Mouse (Mus musculus) retina, postnatal 7 days (tissue): ENCODE data around the gene Vldlr.

ENCODE experiments used
- DNase-seq: peaks from one replicate; pipeline ENCODE4 v3.0.0-alpha.2; 2012; ENCODE audit warnings: low read depth, low spot score

Vldlr gene

DNA sequence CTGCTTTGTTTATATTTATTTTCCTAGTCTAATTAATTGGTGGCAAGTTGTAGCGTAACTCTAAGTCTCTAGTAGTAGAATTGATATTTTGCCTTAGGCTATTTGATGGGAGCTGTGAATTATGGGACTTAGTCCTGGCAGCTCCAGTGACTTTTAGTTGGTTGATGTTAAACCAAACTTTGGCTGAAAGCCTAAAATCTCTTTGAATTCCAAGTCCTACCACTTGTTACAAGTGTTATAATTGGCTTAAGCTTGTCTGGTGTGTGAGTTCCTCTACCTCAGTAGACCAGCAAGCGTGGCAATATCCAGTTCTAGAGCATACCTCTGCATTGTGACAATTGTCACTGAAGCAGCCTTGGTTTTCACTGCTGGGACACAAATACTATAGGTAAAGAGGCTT, 17.1 kb downstream of the Vldlr start:
- DNase-seq = no peak

DNA sequence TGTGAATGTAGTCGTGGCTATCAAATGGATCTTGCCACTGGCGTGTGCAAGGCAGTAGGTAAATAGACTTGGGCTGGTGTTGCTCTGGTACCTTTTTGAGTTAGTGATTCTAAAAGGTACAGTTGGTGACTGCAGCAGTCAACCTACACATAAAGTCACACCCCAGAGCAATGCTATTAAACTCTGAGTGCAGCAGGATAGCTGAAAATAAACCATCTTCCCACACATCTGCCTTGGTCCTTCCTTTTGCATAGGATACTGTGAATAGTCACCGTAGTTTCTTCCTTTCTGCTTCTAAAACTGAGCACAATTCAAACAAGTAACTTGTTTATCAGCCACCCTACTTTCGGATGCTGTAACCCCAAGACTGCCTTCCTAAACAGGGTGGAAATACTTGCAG, 23.6 kb downstream of the Vldlr start:
- DNase-seq = no peak

DNA sequence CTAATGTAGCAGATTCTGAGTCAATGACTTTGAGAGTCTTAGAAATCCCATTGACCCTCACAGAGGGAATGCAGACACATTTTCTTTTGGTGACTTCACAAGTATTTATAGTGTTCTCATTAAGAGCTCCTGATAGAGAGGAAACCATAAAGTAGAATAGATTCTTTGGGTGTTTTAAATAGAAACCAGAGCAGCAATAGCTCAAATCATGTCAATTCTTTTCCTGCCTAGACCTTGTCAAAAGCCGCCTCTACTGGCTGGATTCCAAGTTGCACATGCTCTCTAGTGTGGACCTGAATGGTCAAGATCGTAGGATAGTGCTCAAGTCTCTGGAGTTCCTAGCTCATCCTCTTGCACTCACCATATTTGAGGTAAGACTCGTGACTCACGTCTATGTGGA, 27.2 kb downstream of the Vldlr start:
- no peak for DNase-seq

DNA sequence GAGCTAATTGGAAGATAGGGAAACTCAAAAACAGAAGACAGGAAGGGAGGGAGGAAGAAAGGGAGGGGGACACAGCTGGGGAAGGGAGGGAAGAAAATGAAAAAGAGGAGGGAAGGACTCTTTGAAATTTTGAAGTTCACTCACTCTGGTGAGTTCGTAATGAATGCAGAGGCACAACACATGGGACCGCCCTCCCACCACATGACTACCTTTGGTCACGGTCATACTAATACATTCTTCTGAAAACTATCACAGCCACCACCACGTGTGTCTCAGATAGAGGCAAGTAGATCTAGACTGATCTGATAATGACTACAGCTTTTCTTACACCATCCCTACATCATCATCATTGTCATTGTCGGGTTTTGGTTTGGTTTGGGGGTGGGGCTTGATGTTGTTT, 38.5 kb downstream of the Vldlr start:
- DNase-seq = no peak

DNA sequence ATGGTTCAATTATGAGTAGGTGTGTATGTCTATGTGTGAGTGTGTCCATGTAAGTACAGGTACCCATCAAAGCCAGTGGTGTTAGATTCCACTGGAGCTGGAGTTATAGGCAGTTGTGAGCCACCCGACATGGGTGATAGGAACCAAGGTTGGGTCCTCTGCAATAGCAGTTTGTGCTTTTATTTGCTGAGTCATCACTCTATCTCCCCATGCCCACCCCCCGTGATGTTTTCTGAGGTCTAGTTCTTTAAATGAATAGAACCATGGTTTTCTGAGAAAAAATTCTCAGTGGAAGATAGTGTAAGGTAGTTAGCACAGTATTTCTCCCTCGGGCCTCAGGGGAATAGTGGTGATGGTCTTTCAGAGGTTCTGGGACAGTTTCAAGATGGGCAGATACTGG, 39.4 kb downstream of the Vldlr start:
- DNase-seq = no peak

DNA sequence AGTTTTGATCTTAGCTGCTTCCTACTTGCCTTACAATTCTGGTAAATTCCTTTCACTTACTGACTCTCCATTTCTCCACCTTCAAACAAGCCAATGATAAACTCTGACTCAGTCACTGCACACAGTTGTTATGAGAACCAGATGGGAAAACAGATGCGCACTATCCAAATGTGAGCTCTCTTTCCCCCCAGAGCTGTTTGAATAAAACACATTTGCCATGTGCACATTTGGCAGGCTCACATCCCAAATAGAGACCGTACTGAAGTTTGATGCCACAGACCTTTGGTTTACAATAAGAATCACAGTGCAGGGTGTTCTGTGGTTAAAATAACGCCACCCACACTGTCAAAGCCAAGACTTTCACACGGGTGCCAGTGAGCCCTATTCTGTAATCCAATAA, 43.8 kb downstream of the Vldlr start:
- no peak for DNase-seq

DNA sequence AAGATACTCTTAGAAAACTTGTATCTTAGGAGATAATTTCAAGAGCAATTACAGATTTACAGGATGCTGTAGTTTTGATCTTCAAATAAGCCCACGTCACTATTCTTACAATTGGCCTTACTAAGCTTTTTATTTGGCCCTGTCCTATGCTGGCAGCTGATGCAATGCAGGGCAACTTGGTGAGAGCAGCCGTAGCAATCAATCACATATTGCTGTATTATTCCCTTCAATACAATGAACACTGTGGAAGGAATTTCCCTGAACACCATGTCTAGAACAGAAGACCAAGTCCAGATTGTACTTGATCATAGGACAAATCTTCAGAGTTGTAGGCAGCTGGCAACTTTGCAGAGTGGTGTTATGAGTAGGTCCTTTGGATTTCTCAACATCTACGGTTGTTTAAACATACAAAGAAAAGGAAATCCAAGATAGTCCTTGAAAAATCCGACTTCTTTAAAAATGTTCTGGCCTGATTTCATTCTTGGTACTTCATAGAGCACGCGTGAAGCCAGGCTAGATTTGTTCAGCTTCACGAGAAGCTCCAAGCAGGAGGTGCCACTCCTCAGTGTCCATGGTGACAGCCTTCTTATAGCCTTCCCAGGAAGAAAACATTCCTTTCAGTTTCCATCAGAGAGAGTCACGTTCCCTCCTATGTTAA, 44.5 kb downstream of the Vldlr start:
- DNase-seq = no peak

DNA sequence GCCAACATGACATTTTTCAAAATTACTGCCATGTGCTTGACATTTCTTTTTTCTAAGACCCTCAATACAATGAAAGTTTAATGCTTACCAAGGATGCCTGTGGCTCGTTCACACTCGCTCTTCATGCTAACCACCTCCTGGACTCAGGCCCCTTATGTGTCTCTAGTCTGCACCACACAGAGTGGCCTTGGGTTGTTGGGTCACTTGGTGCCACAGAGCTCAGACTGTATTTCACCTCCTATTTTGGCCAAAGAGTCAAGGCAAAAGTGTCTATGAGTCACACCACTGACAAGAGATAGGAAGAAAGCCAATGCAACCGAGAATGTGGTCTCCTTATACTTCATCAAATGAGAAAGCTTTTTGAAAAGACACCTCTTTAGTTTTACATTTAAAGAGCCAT, 45.9 kb downstream of the Vldlr start:
- DNase-seq = no peak

DNA sequence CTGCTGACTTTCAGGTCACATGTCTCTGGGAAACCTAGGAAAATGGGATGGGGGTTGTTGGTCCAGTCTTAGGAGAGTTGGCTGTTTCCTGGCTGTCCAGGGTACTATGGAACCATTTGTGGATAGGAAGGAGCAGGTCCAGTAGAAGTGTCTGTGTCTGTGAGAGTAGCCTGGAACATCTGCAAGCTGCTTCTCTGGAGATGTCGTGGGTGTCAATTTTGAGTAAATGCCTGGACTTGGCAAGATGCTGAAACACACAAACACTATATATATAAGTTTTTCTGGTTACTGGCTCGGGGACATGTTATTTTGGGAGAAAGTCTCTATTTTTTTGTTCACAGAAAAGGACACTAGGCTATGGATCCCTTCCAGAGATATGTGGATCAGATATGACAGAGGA, 57.1 kb downstream of the Vldlr start:
- no peak for DNase-seq

DNA sequence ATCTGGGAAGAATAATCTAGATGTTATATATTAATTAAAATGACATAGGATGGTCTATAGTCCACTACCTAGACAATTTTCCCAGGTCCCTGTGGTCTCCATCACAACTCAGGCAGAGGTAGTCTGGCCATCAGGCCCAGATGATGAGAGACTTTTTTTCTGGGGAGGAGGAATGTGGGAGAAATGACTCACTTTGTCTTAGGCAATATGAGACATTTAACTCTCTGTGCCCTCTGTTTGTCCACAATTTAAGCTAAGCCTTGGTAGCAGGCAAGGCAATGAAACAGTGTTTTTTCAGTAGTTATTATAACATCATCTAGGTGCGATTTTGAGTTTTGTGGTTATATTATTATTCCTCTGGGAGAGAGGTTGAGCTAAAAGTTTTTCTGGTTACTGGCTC, 58.1 kb downstream of the Vldlr start:
- DNase-seq = no peak

DNA sequence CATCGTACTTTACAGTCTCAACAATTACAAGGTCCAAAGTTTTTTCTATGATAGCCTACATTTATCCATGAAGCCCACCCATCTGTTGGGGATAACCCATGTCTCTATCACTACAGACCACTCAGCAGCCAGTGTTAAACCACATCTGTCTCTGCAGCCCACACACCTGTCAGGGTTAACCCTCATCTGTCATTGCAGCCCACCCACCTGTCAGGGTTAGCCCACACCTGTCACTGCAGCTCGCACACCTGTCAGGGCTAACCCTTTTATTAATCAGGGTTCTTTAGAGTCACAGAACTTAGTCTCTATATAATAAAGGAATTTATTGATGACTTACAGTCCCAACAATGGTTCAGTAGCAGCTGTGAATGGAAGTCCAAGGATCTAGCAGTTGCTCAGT, 62.9 kb downstream of the Vldlr start:
- DNase-seq = no peak
